Mouse (Mus musculus) ES-CJ7 (cell line): ENCODE measurements at regions not wholly inside any gene's neighbourhood (a gene's known extent, or its start where the extent isn't known, plus 50 kb on each side); places are given as distances from the start of the nearest gene placed in this dataset.

Experiments
- DNase-seq: peaks from one replicate; pipeline ENCODE4 v3.0.0; 2011; ENCODE audit warnings: low read depth, low spot score

- peak; percentile 95 for DNase-seq
These were observed 79.1 kb upstream of the Tle4 start for GRCm38 (mm10) chr19:14676929-14677328.

- peak; percentile 50 for DNase-seq
These were observed 72.9 kb upstream of the Tle4 start for GRCm38 (mm10) chr19:14670821-14671104.

DNA sequence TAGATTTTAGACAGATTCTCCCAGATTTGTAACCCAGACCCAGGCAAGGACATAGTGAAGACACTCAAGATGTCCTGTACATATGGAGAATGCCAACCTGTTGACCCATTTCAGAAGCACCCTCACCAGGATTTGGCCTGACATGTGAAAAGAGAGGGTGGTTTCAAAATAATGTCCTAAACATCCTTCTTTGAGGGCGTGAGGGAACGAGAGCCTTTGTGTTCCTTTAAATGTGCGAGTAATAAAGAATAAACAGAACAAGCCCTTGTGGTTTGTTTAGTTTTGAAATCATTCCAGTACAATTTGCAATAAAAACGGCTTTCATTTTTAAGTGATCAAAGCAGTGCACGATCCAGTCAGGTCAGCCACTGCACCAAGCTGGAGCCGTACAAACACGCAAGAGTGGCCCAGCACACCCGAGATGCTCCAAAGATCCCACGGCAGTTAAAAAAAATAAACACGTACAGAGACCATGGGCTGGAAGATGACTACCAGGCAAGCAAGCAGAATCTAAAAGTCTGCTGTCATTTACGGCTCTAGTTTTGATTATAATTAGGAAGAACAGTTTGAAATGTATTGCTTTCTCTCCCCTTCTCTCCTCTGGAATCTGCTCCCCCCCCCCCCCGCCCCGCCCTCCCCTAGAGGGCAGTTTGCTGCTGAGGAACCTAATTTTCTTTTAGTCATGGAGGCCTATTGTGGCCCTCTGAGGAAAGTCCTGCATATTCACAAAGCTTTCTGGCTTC lies 72.4 kb upstream of the Tle4 start:
- DNase-seq: no peak

GRCm38 (mm10) chr19:14668512-14669181 lies 70.8 kb upstream of the Tle4 start:
- no peak for DNase-seq

GRCm38 (mm10) chr19:14664682-14665417 lies 67.0 kb upstream of the Tle4 start:
- no peak for DNase-seq

GRCm38 (mm10) chr19:14664096-14664586 lies 66.3 kb upstream of the Tle4 start:
- DNase-seq: peak; percentile 88

DNA sequence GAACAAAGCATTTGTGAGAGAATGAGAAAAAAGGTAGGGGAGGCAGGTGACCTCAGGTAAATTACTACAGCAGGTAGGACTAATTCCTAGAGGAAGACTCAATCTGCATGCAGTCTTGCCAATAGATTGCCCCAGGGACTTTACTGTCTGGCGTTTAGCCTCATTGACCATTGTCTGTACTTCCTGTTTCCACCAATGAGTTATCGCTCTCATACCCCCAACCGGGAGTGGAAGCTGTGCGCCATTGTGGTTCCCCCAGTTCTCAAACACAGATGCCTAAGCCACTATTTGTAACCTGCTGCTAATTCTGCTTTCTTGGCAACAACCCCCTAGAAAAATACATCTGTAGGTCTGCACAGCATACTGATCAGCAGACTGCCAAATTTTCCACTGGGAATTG lies 65.5 kb upstream of the Tle4 start:
- peak; percentile 85 for DNase-seq

DNA sequence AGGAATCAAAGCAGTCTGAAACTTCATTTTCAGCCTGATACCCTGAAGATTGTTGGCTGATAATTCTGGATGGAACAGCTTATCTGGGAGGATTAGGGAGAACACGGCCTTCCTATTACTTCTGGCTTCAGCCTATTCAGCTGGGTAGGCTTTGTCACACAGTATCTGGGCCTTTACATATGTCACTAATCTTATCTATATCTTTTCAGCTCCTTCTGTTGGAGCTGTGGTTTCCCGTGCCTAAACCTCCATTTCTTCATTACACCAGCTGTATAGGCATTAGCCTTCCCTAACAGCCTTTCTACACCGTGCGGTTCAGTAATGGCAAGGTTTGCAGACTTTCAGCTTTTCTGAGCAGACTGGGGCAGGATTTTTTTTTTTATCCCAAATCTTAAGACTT lies 61.9 kb upstream of the Tle4 start:
- no peak for DNase-seq

DNA sequence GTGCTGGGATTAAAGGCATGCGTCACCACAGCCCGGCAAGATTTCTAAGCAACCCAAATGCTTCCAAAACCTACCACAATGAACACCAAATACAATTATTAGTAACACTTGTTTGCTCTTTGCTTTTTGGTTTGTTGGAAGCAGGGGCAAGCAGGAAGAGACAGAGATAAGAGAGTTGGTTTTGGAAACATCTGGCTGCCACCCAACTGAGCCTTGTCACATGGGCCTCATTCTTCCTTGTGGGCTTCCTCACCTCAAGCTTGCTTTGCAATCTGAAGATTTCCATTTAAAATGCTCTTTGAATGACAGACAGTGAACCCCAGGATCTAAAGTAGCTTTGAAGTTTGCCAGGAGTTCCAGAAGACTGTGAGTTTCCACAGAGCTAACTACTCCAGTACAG lies 60.6 kb upstream of the Tle4 start:
- no peak for DNase-seq

GRCm38 (mm10) chr19:14656022-14656388 lies 58.2 kb upstream of the Tle4 start:
- DNase-seq: peak; percentile 72

DNA sequence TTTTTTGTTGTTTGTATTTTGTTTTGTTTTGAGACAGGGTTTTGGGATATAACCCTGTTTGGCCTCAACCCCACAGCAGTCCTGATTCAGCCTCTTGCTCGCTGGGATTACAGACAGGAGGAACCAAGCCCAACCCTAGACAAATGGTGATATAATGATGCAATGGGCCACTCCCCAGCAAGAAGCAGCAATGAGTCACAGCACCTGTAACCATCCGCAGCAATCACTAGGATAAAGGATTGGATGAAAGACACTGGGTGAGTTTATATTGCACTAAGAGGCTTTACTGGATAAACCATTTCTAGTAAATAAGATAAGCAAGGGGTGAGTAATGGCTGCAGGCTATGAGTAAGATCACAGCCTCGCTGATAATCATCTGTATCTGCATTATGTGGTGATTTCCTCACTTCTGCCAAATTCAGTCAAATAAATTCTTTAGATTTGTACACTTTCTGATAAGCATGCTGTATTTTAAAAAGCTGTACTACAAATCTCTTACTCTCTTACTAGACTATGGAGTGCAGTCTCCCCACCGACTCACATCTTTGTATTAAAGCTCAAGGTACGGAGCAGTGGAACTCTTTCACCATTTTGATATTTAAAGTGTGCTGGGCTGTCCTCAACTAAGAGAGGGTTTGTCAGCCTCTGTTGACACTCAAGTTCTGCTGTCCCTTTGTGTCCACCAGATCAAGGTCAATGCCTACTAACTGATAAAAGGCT lies 57.6 kb upstream of the Tle4 start:
- DNase-seq: peak; percentile 63
